Mouse (Mus musculus) Muller cell, postnatal 12 days (primary cell): ENCODE data around the gene Egfr.

Source experiments
- DNase-seq: peaks from one replicate; pipeline ENCODE4 v3.0.0-alpha.2; 2015; ENCODE audit errors: inconsistent ontology term

Egfr gene

DNA sequence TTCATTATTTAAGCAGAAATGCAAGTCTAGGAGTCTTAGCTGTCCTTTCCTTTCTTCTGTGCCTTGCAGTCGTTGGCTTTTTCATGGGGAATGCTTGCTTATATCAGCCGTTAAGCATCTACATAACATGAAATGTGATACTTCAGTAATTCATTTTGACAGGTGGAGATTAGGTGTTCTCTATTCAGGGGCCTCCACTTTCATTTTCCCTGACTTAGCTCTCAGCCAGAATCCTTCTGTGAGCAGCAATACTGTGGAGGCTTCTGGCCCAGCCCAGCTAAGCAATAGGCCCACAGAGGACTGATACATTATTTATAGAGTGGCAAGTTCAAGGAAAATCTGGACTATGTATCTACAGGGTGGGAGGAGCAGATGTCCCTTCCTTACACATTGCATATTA, 25.0 kb downstream of the Egfr start:
- no peak for DNase-seq

DNA sequence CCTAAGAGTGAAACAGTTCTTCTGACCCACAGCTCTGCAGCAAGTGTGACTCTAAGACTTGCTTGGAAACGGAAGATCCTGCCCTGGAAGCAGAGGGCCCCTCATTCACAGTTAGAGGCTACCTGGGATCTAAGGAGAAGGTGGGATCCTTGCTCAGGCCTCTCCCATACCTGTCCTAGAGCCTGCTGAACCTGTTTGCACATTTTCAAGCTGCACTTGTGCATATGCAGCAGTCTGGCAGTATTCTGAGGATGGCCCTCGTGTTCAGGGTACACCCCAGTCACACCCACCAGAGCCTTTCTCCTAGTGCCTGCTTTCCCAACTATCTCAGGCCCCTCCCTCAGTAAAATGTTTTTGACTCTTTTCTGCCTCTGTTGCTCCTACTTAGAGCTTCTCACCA, 29.6 kb downstream of the Egfr start:
- DNase-seq, result no peak

- DNase-seq, result no peak
Measured at GRCm38 (mm10) chr11:16783926-16784659, 32.1 kb downstream of the Egfr start.

- DNase-seq, result no peak
Measured at GRCm38 (mm10) chr11:16792638-16793585, 40.9 kb downstream of the Egfr start.

DNA sequence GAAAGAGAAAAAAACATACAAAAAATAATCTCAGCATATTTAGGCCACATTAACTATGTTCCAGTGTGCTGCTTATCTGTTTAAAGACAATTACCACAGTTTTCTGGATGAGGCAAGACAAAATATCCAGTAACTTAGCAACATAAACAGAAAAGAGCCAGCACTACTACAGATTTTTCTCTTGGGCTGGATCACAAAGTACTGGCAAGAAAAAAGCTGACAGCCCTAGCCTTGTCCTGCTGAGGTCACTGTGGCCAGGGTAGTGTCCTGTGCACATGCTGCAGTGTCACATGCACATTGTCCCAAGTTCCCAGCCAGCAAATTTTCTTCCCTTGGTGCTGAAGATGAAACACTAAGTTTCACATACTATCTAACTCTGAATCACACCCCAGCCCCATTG, 43.0 kb downstream of the Egfr start:
- peak; percentile 56 for DNase-seq

- DNase-seq, result no peak
Measured at GRCm38 (mm10) chr11:16795513-16795912, 43.5 kb downstream of the Egfr start.

DNA sequence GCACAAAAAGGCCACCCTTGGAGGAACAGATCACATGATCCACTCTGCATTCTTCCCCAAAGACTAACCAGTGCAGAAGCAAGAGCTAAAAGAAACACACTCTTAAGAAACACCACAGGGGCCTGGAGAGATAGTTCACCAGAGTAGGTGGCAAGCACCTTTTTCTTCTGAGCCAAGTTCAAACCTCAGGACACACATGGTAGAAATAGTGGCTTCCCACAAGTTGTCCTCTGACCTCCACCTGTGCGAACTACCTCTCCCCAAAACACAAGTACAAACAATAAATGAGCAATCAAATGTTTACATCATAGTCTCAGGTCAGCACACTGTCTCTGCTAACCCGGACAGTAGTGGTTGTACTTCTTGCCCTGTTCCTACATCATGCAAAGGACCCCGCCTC, 45.5 kb downstream of the Egfr start:
- no peak for DNase-seq

GRCm38 (mm10) chr11:16798136-16798535, 46.1 kb downstream of the Egfr start:
- no peak for DNase-seq

GRCm38 (mm10) chr11:16800507-16800906, 48.5 kb downstream of the Egfr start:
- peak; percentile 88 for DNase-seq

GRCm38 (mm10) chr11:16802668-16803067, 50.7 kb downstream of the Egfr start:
- DNase-seq, result no peak

GRCm38 (mm10) chr11:16804016-16804415, 52.0 kb downstream of the Egfr start:
- DNase-seq, result no peak

GRCm38 (mm10) chr11:16805886-16806285, 53.9 kb downstream of the Egfr start:
- DNase-seq, result no peak

- DNase-seq, result no peak
Measured at GRCm38 (mm10) chr11:16809161-16809967, 57.4 kb downstream of the Egfr start.

GRCm38 (mm10) chr11:16810086-16810485, 58.1 kb downstream of the Egfr start:
- no peak for DNase-seq

DNA sequence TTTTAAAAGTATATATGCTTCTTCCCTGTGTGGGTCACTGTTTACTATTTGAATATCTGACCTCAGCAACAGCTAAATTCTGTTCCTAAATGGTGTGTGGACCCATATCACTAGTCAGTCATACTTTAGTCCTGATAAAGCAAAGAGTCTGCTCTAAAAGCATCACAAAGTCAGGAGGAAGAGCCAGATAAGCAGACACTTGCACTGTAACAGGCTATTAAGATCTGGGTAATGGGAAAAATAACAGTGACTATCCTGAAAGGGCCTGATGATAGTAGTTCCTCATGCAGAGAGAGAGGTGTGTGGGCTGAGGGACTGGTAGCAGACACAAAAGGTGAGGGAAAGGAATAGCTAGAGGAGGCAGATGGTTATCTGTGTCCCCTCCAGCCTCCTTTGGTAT, 61.3 kb downstream of the Egfr start:
- DNase-seq, result no peak

DNA sequence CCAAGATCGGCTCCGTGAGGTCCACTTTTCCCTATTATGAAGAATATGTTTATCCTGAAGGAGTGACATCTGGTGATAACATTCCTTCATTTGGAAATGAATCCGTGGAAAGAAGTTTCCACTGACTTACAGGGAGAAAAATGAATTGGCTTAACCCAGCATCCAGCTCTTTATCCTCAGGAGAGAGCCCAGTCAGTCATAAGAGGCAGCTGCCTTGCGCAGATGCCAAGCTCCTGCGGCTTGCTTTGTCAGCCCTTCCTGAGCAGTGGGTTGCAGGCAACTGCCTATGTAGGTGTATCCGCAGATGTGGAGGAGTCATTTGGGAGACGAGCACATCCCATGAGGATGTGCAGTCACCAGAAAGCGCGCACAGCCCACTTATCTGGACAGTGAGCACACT, 64.4 kb downstream of the Egfr start:
- no peak for DNase-seq

DNA sequence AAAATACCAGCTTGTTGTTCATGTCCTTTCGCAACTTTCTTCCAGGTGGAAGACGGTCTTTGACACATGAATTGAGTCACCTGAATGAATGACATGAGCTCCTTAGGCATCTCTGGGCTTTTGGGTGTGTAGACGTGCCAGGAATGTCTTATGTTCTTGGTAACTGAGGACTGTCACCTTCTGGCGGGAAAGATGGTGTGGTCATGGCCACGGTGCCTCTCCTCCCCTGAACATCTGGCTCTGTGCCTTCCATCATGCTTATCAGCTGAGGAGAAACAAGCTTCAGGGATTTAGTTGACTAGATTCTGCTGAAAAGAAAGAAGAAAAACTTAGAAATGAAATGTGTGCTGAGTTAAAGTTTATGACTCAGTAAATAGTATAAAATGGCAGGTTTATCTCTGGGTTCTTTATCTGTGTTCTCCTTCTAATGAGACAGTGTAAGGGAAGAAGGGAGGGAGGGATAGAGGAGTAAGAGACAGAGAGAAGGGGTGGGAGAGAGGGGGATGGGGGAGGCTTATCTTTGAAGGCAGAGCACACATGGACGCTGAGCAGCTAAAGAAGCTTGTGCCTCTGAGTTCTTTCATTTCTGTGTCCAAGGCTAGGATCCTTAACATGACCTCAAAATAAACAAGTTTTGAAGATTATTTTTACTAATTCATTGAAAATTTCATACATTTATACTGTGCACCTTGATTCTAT, 65.5 kb downstream of the Egfr start:
- no peak for DNase-seq

DNA sequence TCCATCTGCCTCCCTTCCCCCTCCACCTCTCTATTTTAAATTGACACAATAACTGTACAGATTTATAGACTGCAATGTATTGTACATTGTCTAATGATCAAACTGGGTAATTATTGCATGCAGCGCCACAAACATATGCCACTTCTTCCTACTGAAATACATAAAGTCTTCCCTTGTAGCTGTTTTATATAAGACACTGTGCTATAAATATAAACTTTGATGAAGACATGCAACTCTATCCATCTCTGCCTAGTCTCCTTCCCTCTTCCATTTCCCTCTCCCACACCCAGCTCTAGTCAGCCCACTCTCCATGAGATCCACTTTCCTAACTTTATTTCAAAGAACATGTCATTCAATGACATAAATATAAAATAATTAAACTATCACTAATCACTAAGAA, 67.4 kb downstream of the Egfr start:
- no peak for DNase-seq

- DNase-seq, result peak; percentile 97
Measured at GRCm38 (mm10) chr11:16820138-16820537, 68.1 kb downstream of the Egfr start.

- DNase-seq, result no peak
Measured at GRCm38 (mm10) chr11:16821668-16822254, 69.8 kb downstream of the Egfr start.
